In genomic region chr9:98492212-98492611, GRCm38 (mm10) we compare ENCODE assay signal across 26 mouse cellular contexts. TPM values are rescaled to one million over a fixed set of nuclear protein-coding genes. Genes with fewer than 3 reads are reported as not detected.
DNase-seq lines count a peak whose midpoint lies in the region; ATAC-seq and TF ChIP-seq lines count a peak whose summit lies in the region.
"Had no signal": no experiment of that assay in that cellular context is flagged by ENCODE, and none has a peak within 500 bp of the region (broad histone marks: within the 10 kb centered on the region; RNA-seq: fewer than 3 reads in every experiment).

No protein-coding gene starts in this region.

- DNase-seq in c-Kit-positive CD71-negative TER-119-negative erythroid progenitor cells, embryonic 14.5 days (ENCODE audit: low read depth), result peak; percentile 8
- no peak for DNase-seq in thymus, postnatal 4 days
- no peak for DNase-seq in right cerebral cortex, postnatal 25 days
- no peak for DNase-seq in retina, embryonic 14.5 days (ENCODE audit: low spot score)
- DNase-seq: adrenal gland, postnatal 25 days; cerebellum, adult 11 months; cerebellum, postnatal 25 days; embryo, embryonic 11 days; heart, postnatal 10 days; kidney, adult 8-10 months; kidney, postnatal 36 days; layer of hippocampus, postnatal 36 days; lung, adult 18-20 months; lung, postnatal 10 days; midbrain, embryonic 14.5 days; retina, postnatal 1 day had no signal

- WGBS in intestine, postnatal 0 days, result 31% methylated on average over 5 of the region's 5 CpGs
- 10% methylated on average over 5 of the region's 5 CpGs for WGBS in liver, embryonic 15.5 days (ENCODE audit: insufficient replicate concordance)
- 61% methylated on average over 5 of the region's 5 CpGs for WGBS in stomach, embryonic 15.5 days

- ATAC-seq in intestine, postnatal 0 days, result peak; percentile 15
- ATAC-seq in liver, embryonic 15.5 days (ENCODE audit: insufficient read depth), result peak; percentile 13; the same call in 1 of the 2 replicates
- ATAC-seq in stomach, embryonic 15.5 days (ENCODE audit: insufficient read depth, low FRiP score, low read depth), result no peak
- ATAC-seq in cerebellum, adult (ENCODE audit: insufficient number of reproducible peaks, low FRiP score, low TSS enrichment), result no peak

- peak overlapping the region; percentile 74 for H3K27ac ChIP-seq in intestine, postnatal 0 days (ENCODE audit: low read depth, low read length)
- H3K27ac ChIP-seq in liver, embryonic 15.5 days (replicated peaks), result no peak overlapping the region
- peak overlapping the region; percentile 70 for H3K27ac ChIP-seq in stomach, embryonic 15.5 days
- H3K27ac ChIP-seq: embryonic facial prominence, embryonic 13.5 days; forebrain, embryonic 12.5 days; limb, embryonic 12.5 days had no signal

- H3K4me1 ChIP-seq in intestine, postnatal 0 days (replicated peaks; ENCODE audit: control insufficient read depth, insufficient read depth, low read length), result peaks cover 8% of the 10 kb centered on the region
- H3K4me1 ChIP-seq in liver, embryonic 15.5 days (replicated peaks), result peaks cover 51% of the 10 kb centered on the region
- H3K4me1 ChIP-seq in stomach, embryonic 15.5 days, result peaks cover 8% of the 10 kb centered on the region; the same call in 1 of the 2 replicates
- H3K4me1 ChIP-seq: forebrain, embryonic 12.5 days had no signal

- peak overlapping the region; percentile 43 for H3K9ac ChIP-seq in intestine, postnatal 0 days (ENCODE audit: low read depth, low read length)
- no peak overlapping the region for H3K9ac ChIP-seq in liver, embryonic 15.5 days
- no peak overlapping the region for H3K9ac ChIP-seq in stomach, embryonic 15.5 days
- H3K9ac ChIP-seq: embryonic facial prominence, embryonic 13.5 days; forebrain, embryonic 12.5 days; heart, embryonic 12.5 days; limb, embryonic 12.5 days had no signal

- H3K27me3 ChIP-seq in intestine, postnatal 0 days (replicated peaks; ENCODE audit: control insufficient read depth, insufficient read depth, low read length), result no peaks in the 10 kb centered on the region
- H3K27me3 ChIP-seq in liver, embryonic 15.5 days, result peaks cover 4% of the 10 kb centered on the region; the same call in 1 of the 2 replicates
- no peaks in the 10 kb centered on the region for H3K27me3 ChIP-seq in stomach, embryonic 15.5 days (replicated peaks)
- H3K27me3 ChIP-seq: embryonic facial prominence, embryonic 13.5 days; forebrain, embryonic 12.5 days; heart, embryonic 12.5 days; limb, embryonic 12.5 days; megakaryocyte, embryonic 14.5 days had no signal

- H3K4me3 ChIP-seq in intestine, postnatal 0 days (ENCODE audit: low read depth, low read length), result peak overlapping the region; percentile 28; the same call in 1 of the 2 replicates
- no peak overlapping the region for H3K4me3 ChIP-seq in liver, embryonic 15.5 days (replicated peaks)
- H3K4me3 ChIP-seq in stomach, embryonic 15.5 days (replicated peaks), result no peak overlapping the region
- H3K4me3 ChIP-seq: embryonic facial prominence, embryonic 13.5 days; erythroblast, embryonic 14.5 days; forebrain, embryonic 12.5 days; heart, embryonic 12.5 days; limb, embryonic 12.5 days; megakaryocyte, embryonic 14.5 days had no signal

- no peaks in the 10 kb centered on the region for H3K9me3 ChIP-seq in intestine, postnatal 0 days (ENCODE audit: control insufficient read depth)
- no peaks in the 10 kb centered on the region for H3K9me3 ChIP-seq in liver, embryonic 15.5 days (replicated peaks)
- H3K9me3 ChIP-seq in stomach, embryonic 15.5 days, result no peaks in the 10 kb centered on the region
- H3K9me3 ChIP-seq: embryonic facial prominence, embryonic 13.5 days; forebrain, embryonic 12.5 days; heart, embryonic 12.5 days; limb, embryonic 12.5 days; megakaryocyte, embryonic 14.5 days had no signal

- peak overlapping the region; percentile 52 for H3K4me2 ChIP-seq in intestine, postnatal 0 days (replicated peaks; ENCODE audit: low read depth)
- H3K4me2 ChIP-seq in liver, embryonic 15.5 days, result no peak overlapping the region
- H3K4me2 ChIP-seq in stomach, embryonic 15.5 days, result no peak overlapping the region
- H3K4me2 ChIP-seq: embryonic facial prominence, embryonic 13.5 days; forebrain, embryonic 12.5 days; heart, embryonic 12.5 days; limb, embryonic 12.5 days had no signal

- H3K36me3 ChIP-seq in intestine, postnatal 0 days (ENCODE audit: control insufficient read depth, insufficient read depth), result no peaks in the 10 kb centered on the region
- no peaks in the 10 kb centered on the region for H3K36me3 ChIP-seq in liver, embryonic 15.5 days (replicated peaks)
- no peaks in the 10 kb centered on the region for H3K36me3 ChIP-seq in stomach, embryonic 15.5 days
- H3K36me3 ChIP-seq: embryonic facial prominence, embryonic 13.5 days; forebrain, embryonic 12.5 days; heart, embryonic 12.5 days; limb, embryonic 12.5 days had no signal

- TF ChIP-seq CTCF in intestine, postnatal 0 days (IDR thresholded peaks at IDR 0.05; ENCODE audit: low read depth), result no peak

RNA-seq across cellular contexts. Expression of gene Rbp2, which starts 6.3 kb away (rescaled TPM):
- 7,315 and 7,837 TPM in 2 replicates for polyA plus RNA-seq in intestine, postnatal 0 days (2015; fragmentation: Nextera tagmentation; extraction: Ambion mirVana)
- 14.6 and 36.4 TPM in 2 replicates for polyA plus RNA-seq in liver, embryonic 15.5 days (2015; fragmentation: Nextera tagmentation; extraction: Ambion mirVana)
- polyA plus RNA-seq in stomach, embryonic 15.5 days (2015; fragmentation: Nextera tagmentation; extraction: Ambion mirVana), result 69.8 and 72.8 TPM in 2 replicates
- polyA plus RNA-seq: erythroblast, embryonic 14.5 days; forebrain, embryonic 12.5 days; limb, embryonic 12.5 days; midbrain, embryonic 14.5 days had no signal

Comparison
In these comparisons a context has a peak if more than half of its experiments do, and no peak if none do; other contexts are left out.
1. ATAC-seq: peak in intestine, postnatal 0 days (single experiment) and liver, embryonic 15.5 days (single experiment); none in stomach, embryonic 15.5 days (single experiment) and cerebellum, adult (single experiment).
2. RNA of gene Rbp2, which starts 6.3 kb away (polyA plus RNA-seq): 7,315 to 7,837 TPM in intestine, postnatal 0 days; 69.8 to 72.8 TPM in stomach, embryonic 15.5 days and 14.6 to 36.4 TPM in liver, embryonic 15.5 days; every median in the first group is over 10 times any median in the second.